Mouse (Mus musculus) liver, embryonic 14.5 days (tissue): ENCODE measurements around the gene Rnf7.

Experiments
- CTCF ChIP-seq: IDR thresholded peaks from 2 replicates; pipeline ENCODE4 v1.5.1; 2016; ENCODE audit warnings: antibody characterized with exemption, low read depth, control low read depth
- EP300 ChIP-seq: IDR thresholded peaks from 2 replicates; pipeline ENCODE4 v1.6.1; 2016; ENCODE audit warnings: antibody characterized with exemption, low read depth

DNA sequence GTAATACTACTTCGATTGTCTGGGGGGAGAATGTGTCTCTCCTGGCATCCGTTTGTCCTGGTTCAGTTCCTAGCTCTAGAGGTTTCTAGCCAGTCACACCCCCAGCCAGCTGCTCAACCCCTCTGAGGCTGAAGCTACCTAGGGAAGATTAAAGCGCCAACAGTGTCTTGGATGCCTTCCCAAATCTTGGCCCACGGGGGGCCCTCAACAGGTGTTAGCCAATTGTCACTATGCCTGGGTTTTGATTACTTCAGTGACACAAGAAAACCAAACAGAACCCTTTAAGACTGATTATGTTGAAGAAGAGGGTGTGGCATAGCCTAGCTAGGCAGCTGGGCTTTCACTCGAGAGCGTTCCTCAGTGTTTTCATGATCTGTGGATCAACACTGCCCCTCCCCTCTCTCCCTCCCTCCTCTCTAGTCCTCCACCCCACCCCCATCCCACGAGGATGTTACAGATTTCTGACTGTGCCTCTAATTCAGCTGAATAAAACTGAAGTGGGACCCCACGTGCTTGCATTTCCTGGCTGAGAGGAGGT is 40.1 kb downstream of the Rnf7 start:
- no peak for TF ChIP-seq CTCF
- TF ChIP-seq EP300, result no peak
